Mouse (Mus musculus) liver, embryonic 14.5 days (tissue): Measurements from ENCODE around the gene Lgr6.

Source experiments
- CTCF ChIP-seq: IDR thresholded peaks from 2 replicates; pipeline ENCODE4 v1.5.1; 2016; ENCODE audit warnings: antibody characterized with exemption, low read depth, control low read depth
- EP300 ChIP-seq: IDR thresholded peaks from 2 replicates; pipeline ENCODE4 v1.6.1; 2016; ENCODE audit warnings: antibody characterized with exemption, low read depth

- TF ChIP-seq EP300 = no peak
- TF ChIP-seq CTCF = no peak
These were observed 99.4 kb downstream of the Lgr6 start for GRCm38 (mm10) chr1:135005696-135006095.
